Mouse (Mus musculus): ENCODE data around the gene Tnni2. TPM values are rescaled to one million over a fixed set of nuclear protein-coding genes. Genes with fewer than 3 reads are reported as not detected.

Gene Tnni2
- polyA plus RNA-seq, 1 experiment from 2014 or later: 45.2 TPM

- ATAC-seq (ENCODE audit: low FRiP score, low read depth): no peak
- Histone ChIP-seq H3K4me3 (no peak overlapping the region), H3K36me3 (no peaks in the 10 kb centered on the region), H3K9me3 (no peaks in the 10 kb centered on the region), H3K4me2 (replicated peaks) (no peak overlapping the region), H3K4me1 (peaks cover 48% of the 10 kb centered on the region), H3K27me3 (no peaks in the 10 kb centered on the region), H3K27ac (peak overlapping the region; percentile 89; the same call in 1 of the 2 replicates), H3K9ac (no peak overlapping the region)
- 86% methylated on average over 7 of the region's 7 CpGs for WGBS
Observed at GRCm38 (mm10) chr7:142470171-142470691, 28.6 kb downstream of the Tnni2 start.

GRCm38 (mm10) chr7:142470808-142471413 lies 29.3 kb downstream of the Tnni2 start:
- H3K27me3 ChIP-seq: no peaks in the 10 kb centered on the region
- H3K4me2 ChIP-seq (replicated peaks): no peak overlapping the region
- H3K4me3 ChIP-seq: no peak overlapping the region
- no peaks in the 10 kb centered on the region for H3K36me3 ChIP-seq
- 21% methylated on average over 4 of the region's 4 CpGs for WGBS
- H3K4me1 ChIP-seq: peaks cover 55% of the 10 kb centered on the region
- H3K9ac ChIP-seq: no peak overlapping the region; the same call in 1 of the 2 replicates
- H3K9me3 ChIP-seq: no peaks in the 10 kb centered on the region
- peak overlapping the region; percentile 89 for H3K27ac ChIP-seq
- peak; percentile 70 for ATAC-seq (ENCODE audit: low FRiP score, low read depth)

- WGBS: 20% methylated on average over 6 of the region's 6 CpGs
- Histone ChIP-seq H3K27me3 (no peaks in the 10 kb centered on the region), H3K4me2 (replicated peaks) (peak overlapping the region; percentile 57), H3K9me3 (no peaks in the 10 kb centered on the region), H3K4me3 (no peak overlapping the region), H3K9ac (peak overlapping the region; percentile 68), H3K36me3 (no peaks in the 10 kb centered on the region), H3K27ac (peak overlapping the region; percentile 89), H3K4me1 (peaks cover 60% of the 10 kb centered on the region)
- peak; percentile 24; the same call in 1 of the 2 replicates for ATAC-seq (ENCODE audit: low FRiP score, low read depth)
Observed at GRCm38 (mm10) chr7:142471414-142471861, 29.8 kb downstream of the Tnni2 start.

- peak overlapping the region; percentile 57 for H3K4me2 ChIP-seq (replicated peaks)
- ATAC-seq (ENCODE audit: low FRiP score, low read depth): no peak
- H3K9ac ChIP-seq: peak overlapping the region; percentile 68
- 30% methylated on average over 15 of the region's 15 CpGs for WGBS
- peaks cover 66% of the 10 kb centered on the region for H3K4me1 ChIP-seq
- H3K36me3 ChIP-seq: no peaks in the 10 kb centered on the region
- H3K4me3 ChIP-seq: peak overlapping the region; percentile 21
- H3K27ac ChIP-seq: peak overlapping the region; percentile 89
- no peaks in the 10 kb centered on the region for H3K27me3 ChIP-seq
- no peaks in the 10 kb centered on the region for H3K9me3 ChIP-seq
Observed at GRCm38 (mm10) chr7:142471884-142472570, 30.4 kb downstream of the Tnni2 start.

- Histone ChIP-seq H3K27me3 (no peaks in the 10 kb centered on the region), H3K4me3 (peak overlapping the region; percentile 3; the same call in 1 of the 2 replicates), H3K4me1 (peaks cover 68% of the 10 kb centered on the region), H3K9ac (peak overlapping the region; percentile 31; the same call in 1 of the 2 replicates), H3K9me3 (no peaks in the 10 kb centered on the region), H3K36me3 (no peaks in the 10 kb centered on the region), H3K4me2 (replicated peaks) (peak overlapping the region; percentile 57), H3K27ac (peak overlapping the region; percentile 89; the same call in 1 of the 2 replicates)
- 96% methylated on average over 4 of the region's 4 CpGs for WGBS
- no peak for ATAC-seq (ENCODE audit: low FRiP score, low read depth)
Observed at GRCm38 (mm10) chr7:142472936-142473335, 31.3 kb downstream of the Tnni2 start.

GRCm38 (mm10) chr7:142473476-142473875 lies 31.9 kb downstream of the Tnni2 start:
- no peak overlapping the region for H3K4me3 ChIP-seq
- H3K9ac ChIP-seq: no peak overlapping the region; the same call in 1 of the 2 replicates
- peak overlapping the region; percentile 57 for H3K4me2 ChIP-seq (replicated peaks)
- H3K4me1 ChIP-seq: peaks cover 68% of the 10 kb centered on the region
- WGBS: 82% methylated on average over 2 of the region's 2 CpGs
- no peaks in the 10 kb centered on the region for H3K27me3 ChIP-seq
- H3K36me3 ChIP-seq: no peaks in the 10 kb centered on the region
- no peaks in the 10 kb centered on the region for H3K9me3 ChIP-seq
- H3K27ac ChIP-seq: peak overlapping the region; percentile 89; the same call in 1 of the 2 replicates
- ATAC-seq (ENCODE audit: low FRiP score, low read depth): no peak

- no peaks in the 10 kb centered on the region for H3K27me3 ChIP-seq
- peak overlapping the region; percentile 23; the same call in 1 of the 2 replicates for H3K4me2 ChIP-seq (replicated peaks)
- H3K27ac ChIP-seq: no peak overlapping the region
- 78% methylated on average over 14 of the region's 14 CpGs for WGBS
- H3K4me1 ChIP-seq: peaks cover 73% of the 10 kb centered on the region
- H3K9me3 ChIP-seq: no peaks in the 10 kb centered on the region
- 0 out of 2 replicates have a peak overlapping the region, but pooled peaks have one; percentile 5 for H3K9ac ChIP-seq
- H3K4me3 ChIP-seq: no peak overlapping the region
- no peak for ATAC-seq (ENCODE audit: low FRiP score, low read depth)
- no peaks in the 10 kb centered on the region for H3K36me3 ChIP-seq
Observed at GRCm38 (mm10) chr7:142474799-142475198, 33.2 kb downstream of the Tnni2 start.

- H3K4me1 ChIP-seq: peaks cover 74% of the 10 kb centered on the region
- no peak overlapping the region for H3K4me3 ChIP-seq
- no peaks in the 10 kb centered on the region for H3K27me3 ChIP-seq
- H3K36me3 ChIP-seq: no peaks in the 10 kb centered on the region
- no peak overlapping the region for H3K4me2 ChIP-seq (replicated peaks)
- peak overlapping the region; percentile 44; the same call in 1 of the 2 replicates for H3K27ac ChIP-seq
- H3K9me3 ChIP-seq: no peaks in the 10 kb centered on the region
- 71% methylated on average over 7 of the region's 7 CpGs for WGBS
- no peak overlapping the region for H3K9ac ChIP-seq
- ATAC-seq (ENCODE audit: low FRiP score, low read depth): no peak
Observed at GRCm38 (mm10) chr7:142475641-142476040, 34.0 kb downstream of the Tnni2 start.

- WGBS: 75% methylated on average over 5 of the region's 5 CpGs
Observed at GRCm38 (mm10) chr7:142476271-142476670, 34.7 kb downstream of the Tnni2 start.

GRCm38 (mm10) chr7:142476795-142477452 lies 35.3 kb downstream of the Tnni2 start:
- H3K4me1 ChIP-seq: peaks cover 74% of the 10 kb centered on the region
- no peak overlapping the region for H3K4me2 ChIP-seq (replicated peaks)
- peak overlapping the region; percentile 22; the same call in 1 of the 2 replicates for H3K27ac ChIP-seq
- peak overlapping the region; percentile 13; the same call in 1 of the 2 replicates for H3K9ac ChIP-seq
- ATAC-seq (ENCODE audit: low FRiP score, low read depth): no peak
- 81% methylated on average over 13 of the region's 13 CpGs for WGBS
- H3K27me3 ChIP-seq: no peaks in the 10 kb centered on the region
- H3K4me3 ChIP-seq: no peak overlapping the region
- no peaks in the 10 kb centered on the region for H3K36me3 ChIP-seq
- H3K9me3 ChIP-seq: no peaks in the 10 kb centered on the region

More at GRCm38 (mm10) chr7:142476271-142476670, 34.7 kb downstream of the Tnni2 start:
- Histone ChIP-seq H3K9ac (peak overlapping the region; percentile 13; the same call in 1 of the 2 replicates), H3K27me3 (no peaks in the 10 kb centered on the region), H3K4me1 (peaks cover 74% of the 10 kb centered on the region), H3K36me3 (no peaks in the 10 kb centered on the region), H3K4me2 (replicated peaks) (no peak overlapping the region), H3K4me3 (no peak overlapping the region), H3K9me3 (no peaks in the 10 kb centered on the region), H3K27ac (peak overlapping the region; percentile 44; the same call in 1 of the 2 replicates)
- ATAC-seq (ENCODE audit: low FRiP score, low read depth): no peak

- Histone ChIP-seq H3K4me2 (replicated peaks) (no peak overlapping the region), H3K36me3 (no peaks in the 10 kb centered on the region), H3K27me3 (no peaks in the 10 kb centered on the region), H3K27ac (peak overlapping the region; percentile 44; the same call in 1 of the 2 replicates), H3K4me1 (peaks cover 74% of the 10 kb centered on the region), H3K9me3 (no peaks in the 10 kb centered on the region), H3K9ac (no peak overlapping the region), H3K4me3 (no peak overlapping the region)
- no peak for ATAC-seq (ENCODE audit: low FRiP score, low read depth)
- 91% methylated on average over 6 of the region's 6 CpGs for WGBS
Observed at GRCm38 (mm10) chr7:142478001-142478400, 36.4 kb downstream of the Tnni2 start.

Data from limb, embryonic 13.5 days (tissue).